Mouse (Mus musculus): ENCODE data around the gene Fam196b. TPM values are rescaled to one million over a fixed set of nuclear protein-coding genes. Genes with fewer than 3 reads are reported as not detected.

Gene Fam196b
- not detected for total RNA-seq (2021)
- polyA plus RNA-seq (2012; rRNA removed), result 0.06 TPM in 2 replicates
- long read RNA-seq, full-length matches to known transcripts, result 1 of 1 reads
- long read RNA-seq, partial matches to known transcripts, result 0 of 1 reads
- long read RNA-seq, other reads (novel, unspliced or antisense), result 0 of 1 reads

DNA sequence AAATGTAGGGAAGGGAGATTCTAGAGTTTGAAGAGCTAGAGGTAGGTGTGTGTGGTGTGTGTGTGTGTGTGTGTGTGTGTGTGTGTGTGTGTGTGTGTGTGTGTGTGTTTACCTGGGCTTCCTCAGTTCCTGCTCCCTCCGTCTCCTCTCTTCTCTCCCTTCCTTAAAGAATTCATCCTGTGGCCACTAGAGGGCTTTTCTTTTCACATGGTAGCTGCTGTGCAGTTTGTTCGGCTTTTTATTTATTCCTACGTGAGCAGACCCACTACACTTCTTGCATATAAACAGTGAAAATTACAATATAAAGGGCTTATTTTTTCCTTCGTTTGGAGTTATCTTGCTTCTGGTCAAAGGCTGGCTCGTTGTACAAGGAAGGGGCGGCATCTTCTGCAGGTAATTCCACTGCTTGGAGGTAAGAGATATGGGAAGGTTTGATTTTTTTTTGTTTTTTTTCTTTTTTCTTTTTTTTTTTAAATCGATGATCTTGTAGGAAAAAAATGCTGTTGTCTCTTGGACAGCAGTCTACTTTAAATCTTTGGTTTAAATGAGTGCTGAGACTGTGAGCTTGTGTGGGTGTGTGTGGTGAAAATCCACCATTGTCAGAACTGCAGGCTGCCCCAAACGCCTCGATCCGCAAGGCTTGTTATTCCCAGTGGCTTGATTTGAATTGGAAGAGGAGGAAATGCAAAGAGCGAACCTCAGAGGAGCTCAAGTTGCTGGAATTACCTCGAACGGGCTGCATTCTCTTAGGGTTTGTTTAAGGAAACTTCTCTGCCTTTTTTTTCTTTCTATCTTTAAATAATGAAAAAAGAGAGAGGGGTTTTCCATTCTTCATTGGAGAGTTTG is at the start of gene Fam196b:
TSS of gene Fam196b (plus strand) at position 289 of the 846 bp plus-strand sequence.
- WGBS, result 14% methylated on average over 13 of the region's 13 CpGs
- no peaks in the 10 kb centered on the region for H3K36me3 ChIP-seq (ENCODE audit: control insufficient read depth, insufficient read depth, low read length)
- no peak within 1 kb of the TSS for H3K9ac ChIP-seq (ENCODE audit: low read depth, low read length)
- no peak for DNase-seq
- intact Hi-C loops (cut with DNase I), result loop anchor here (2.0 kb wide), 1 partner anchor 500 kb away; no protein-coding TSS in a partner anchor
- no peak within 1 kb of the TSS for H3K27ac ChIP-seq
- no peaks in the 10 kb centered on the region for H3K79me2 ChIP-seq (replicated peaks; ENCODE audit: control insufficient read depth, insufficient read depth, low read length)
- peak; percentile 64 for TF ChIP-seq CTCF (IDR thresholded peaks at IDR 0.05)
- no peak for TF ChIP-seq POLR2A (IDR thresholded peaks at IDR 0.05; ENCODE audit: insufficient read depth, low read depth, low read length)
- TF ChIP-seq EP300 (IDR thresholded peaks at IDR 0.05; ENCODE audit: insufficient read depth, low read depth, low read length), result no peak
- H3K4me1 ChIP-seq (ENCODE audit: control insufficient read depth, insufficient read depth, low read length), result no peaks in the 10 kb centered on the region
- no peak within 1 kb of the TSS for H3K4me3 ChIP-seq
- no peaks in the 10 kb centered on the region for H3K27me3 ChIP-seq (ENCODE audit: control insufficient read depth, insufficient read depth, low read length)

- intact Hi-C loops (cut with DNase I), result no loop called here
- Histone ChIP-seq H3K36me3 (ENCODE audit: control insufficient read depth, insufficient read depth, low read length) (no peaks in the 10 kb centered on the region), H3K27me3 (ENCODE audit: control insufficient read depth, insufficient read depth, low read length) (no peaks in the 10 kb centered on the region), H3K9ac (ENCODE audit: low read depth, low read length) (no peak overlapping the region), H3K4me3 (no peak overlapping the region), H3K27ac (no peak overlapping the region), H3K4me1 (ENCODE audit: control insufficient read depth, insufficient read depth, low read length) (no peaks in the 10 kb centered on the region), H3K79me2 (replicated peaks; ENCODE audit: control insufficient read depth, insufficient read depth, low read length) (no peaks in the 10 kb centered on the region)
- no peak for DNase-seq
- 71% methylated on average over 10 of the region's 10 CpGs for WGBS
- TF ChIP-seq POLR2A (IDR thresholded peaks at IDR 0.05; ENCODE audit: insufficient read depth, low read depth, low read length), result no peak
- no peak for TF ChIP-seq CTCF (IDR thresholded peaks at IDR 0.05)
- no peak for TF ChIP-seq EP300 (IDR thresholded peaks at IDR 0.05; ENCODE audit: insufficient read depth, low read depth, low read length)
Observed at GRCm38 (mm10) chr11:34272016-34272415, 42.6 kb upstream of the Fam196b start.

DNA sequence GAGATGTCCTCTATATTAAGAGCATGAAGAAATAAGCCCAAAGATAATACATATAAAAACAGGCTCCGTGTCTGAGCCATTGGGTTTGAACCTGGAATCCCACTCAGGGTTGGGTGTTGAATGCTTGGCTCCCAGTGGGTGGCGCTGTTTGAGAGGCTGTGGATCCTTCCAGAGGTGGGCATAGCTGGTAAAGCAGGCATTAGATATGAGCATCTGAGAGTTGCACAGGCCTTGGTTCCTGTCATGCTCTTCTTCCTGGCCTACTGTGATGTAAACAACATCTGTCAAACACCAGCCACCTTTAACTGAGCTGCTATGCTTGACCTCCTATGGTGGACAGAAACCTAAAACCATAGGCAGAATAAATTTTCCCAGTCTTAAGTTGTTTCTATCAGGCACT is 38.7 kb upstream of the Fam196b start:
- Histone ChIP-seq H3K27me3 (ENCODE audit: control insufficient read depth, insufficient read depth, low read length) (no peaks in the 10 kb centered on the region), H3K9ac (ENCODE audit: low read depth, low read length) (no peak overlapping the region), H3K4me3 (no peak overlapping the region), H3K79me2 (replicated peaks; ENCODE audit: control insufficient read depth, insufficient read depth, low read length) (no peaks in the 10 kb centered on the region), H3K36me3 (ENCODE audit: control insufficient read depth, insufficient read depth, low read length) (no peaks in the 10 kb centered on the region), H3K27ac (no peak overlapping the region), H3K4me1 (ENCODE audit: control insufficient read depth, insufficient read depth, low read length) (no peaks in the 10 kb centered on the region)
- no peak for DNase-seq
- WGBS, result 39% methylated on average over 2 of the region's 2 CpGs
- TF ChIP-seq EP300 (IDR thresholded peaks at IDR 0.05; ENCODE audit: insufficient read depth, low read depth, low read length), result no peak
- intact Hi-C loops (cut with DNase I), result no loop called here

- DNase-seq, result no peak
- no peaks in the 10 kb centered on the region for H3K4me1 ChIP-seq (ENCODE audit: control insufficient read depth, insufficient read depth, low read length)
- intact Hi-C loops (cut with DNase I), result no loop called here
- no peaks in the 10 kb centered on the region for H3K27me3 ChIP-seq (ENCODE audit: control insufficient read depth, insufficient read depth, low read length)
- no peak overlapping the region for H3K9ac ChIP-seq (ENCODE audit: low read depth, low read length)
- H3K36me3 ChIP-seq (ENCODE audit: control insufficient read depth, insufficient read depth, low read length), result no peaks in the 10 kb centered on the region
- H3K27ac ChIP-seq, result no peak overlapping the region
- no peaks in the 10 kb centered on the region for H3K79me2 ChIP-seq (replicated peaks; ENCODE audit: control insufficient read depth, insufficient read depth, low read length)
- TF ChIP-seq EP300 (IDR thresholded peaks at IDR 0.05; ENCODE audit: insufficient read depth, low read depth, low read length) (no peak), POLR2A (IDR thresholded peaks at IDR 0.05; ENCODE audit: insufficient read depth, low read depth, low read length) (no peak), CTCF (IDR thresholded peaks at IDR 0.05) (no peak)
- no peak overlapping the region for H3K4me3 ChIP-seq
- 83% methylated on average over 14 of the region's 14 CpGs for WGBS
Observed at GRCm38 (mm10) chr11:34276363-34277046, 38.1 kb upstream of the Fam196b start.

DNA sequence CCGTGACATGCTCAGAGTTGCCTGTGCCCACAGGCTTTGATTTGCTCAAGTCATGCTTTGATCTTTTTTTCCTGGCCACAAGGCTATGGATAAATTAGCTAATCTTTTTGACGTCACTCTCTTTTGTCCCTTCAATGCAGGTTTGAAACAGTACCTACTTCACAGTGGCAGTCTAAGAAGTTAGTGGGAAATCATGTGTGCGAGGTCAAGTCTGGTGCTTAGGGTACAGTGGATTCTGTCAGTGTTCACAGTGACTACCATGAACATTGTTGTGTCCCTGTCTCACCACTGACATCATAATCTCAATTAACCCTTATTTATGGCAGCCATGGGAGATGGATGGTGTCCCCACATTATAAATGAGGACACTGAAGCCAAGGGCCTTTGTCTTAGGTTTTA is 37.6 kb upstream of the Fam196b start:
- intact Hi-C loops (cut with DNase I), result no loop called here
- H3K79me2 ChIP-seq (replicated peaks; ENCODE audit: control insufficient read depth, insufficient read depth, low read length), result no peaks in the 10 kb centered on the region
- 76% methylated on average over 3 of the region's 3 CpGs for whole genome bisulfite sequencing
- no peaks in the 10 kb centered on the region for H3K27me3 ChIP-seq (ENCODE audit: control insufficient read depth, insufficient read depth, low read length)
- H3K36me3 ChIP-seq (ENCODE audit: control insufficient read depth, insufficient read depth, low read length), result no peaks in the 10 kb centered on the region
- DNase-seq, result no peak
- no peak for TF ChIP-seq CTCF (IDR thresholded peaks at IDR 0.05)
- TF ChIP-seq POLR2A (IDR thresholded peaks at IDR 0.05; ENCODE audit: insufficient read depth, low read depth, low read length), result no peak
- TF ChIP-seq EP300 (IDR thresholded peaks at IDR 0.05; ENCODE audit: insufficient read depth, low read depth, low read length), result no peak
- no peak overlapping the region for H3K9ac ChIP-seq (ENCODE audit: low read depth, low read length)
- no peak overlapping the region for H3K4me3 ChIP-seq
- no peak overlapping the region for H3K27ac ChIP-seq
- no peaks in the 10 kb centered on the region for H3K4me1 ChIP-seq (ENCODE audit: control insufficient read depth, insufficient read depth, low read length)

Measured in heart, adult 2 months (tissue).